Mouse (Mus musculus) ovary, postnatal 14 days (tissue): ENCODE results near the gene Foxj2.

Source experiments
- DNase-seq: peaks from one replicate; pipeline ENCODE4 v3.0.0; 2022; ENCODE audit warnings: low spot score

Gene Foxj2

DNA sequence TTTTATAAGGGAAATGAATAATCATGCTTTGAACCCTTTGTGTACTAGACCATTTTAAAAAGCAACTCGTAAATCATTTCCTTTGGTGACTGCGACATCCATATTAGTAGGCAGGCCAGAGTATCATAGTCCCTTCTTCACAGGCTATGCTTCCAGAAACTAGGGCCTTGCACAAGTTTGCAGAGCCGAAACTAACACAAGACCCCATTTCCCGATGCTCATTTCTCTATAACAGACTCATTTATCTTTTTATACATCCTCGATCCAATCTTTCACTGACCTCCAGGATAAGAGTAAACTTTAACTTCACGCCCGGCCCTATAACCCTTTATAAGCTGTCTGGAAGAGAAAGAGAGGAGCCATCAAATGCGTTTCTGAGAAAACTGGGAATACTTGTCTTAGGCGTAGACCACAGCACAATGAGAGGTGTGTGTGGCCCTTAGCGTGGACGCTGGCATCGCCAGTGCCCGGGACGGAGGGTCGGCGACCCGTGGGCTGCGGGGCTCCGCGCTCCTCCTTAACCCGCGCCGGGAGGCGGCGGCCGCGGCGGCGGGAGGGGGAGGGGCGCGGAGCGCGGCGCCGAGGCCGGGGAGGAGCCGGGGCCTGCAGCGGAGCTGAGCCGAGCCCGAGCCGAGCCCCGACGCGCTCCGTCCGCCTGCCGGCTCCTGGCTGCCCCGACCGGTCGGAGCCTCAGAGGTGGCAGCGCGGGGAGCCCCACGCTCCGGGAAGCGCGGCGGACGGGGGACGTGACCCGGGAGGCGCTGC is at the start of gene Foxj2:
Foxj2 (plus strand) TSS at position 609 of the 765 bp plus-strand sequence.
- peak; percentile 73 for DNase-seq

DNA sequence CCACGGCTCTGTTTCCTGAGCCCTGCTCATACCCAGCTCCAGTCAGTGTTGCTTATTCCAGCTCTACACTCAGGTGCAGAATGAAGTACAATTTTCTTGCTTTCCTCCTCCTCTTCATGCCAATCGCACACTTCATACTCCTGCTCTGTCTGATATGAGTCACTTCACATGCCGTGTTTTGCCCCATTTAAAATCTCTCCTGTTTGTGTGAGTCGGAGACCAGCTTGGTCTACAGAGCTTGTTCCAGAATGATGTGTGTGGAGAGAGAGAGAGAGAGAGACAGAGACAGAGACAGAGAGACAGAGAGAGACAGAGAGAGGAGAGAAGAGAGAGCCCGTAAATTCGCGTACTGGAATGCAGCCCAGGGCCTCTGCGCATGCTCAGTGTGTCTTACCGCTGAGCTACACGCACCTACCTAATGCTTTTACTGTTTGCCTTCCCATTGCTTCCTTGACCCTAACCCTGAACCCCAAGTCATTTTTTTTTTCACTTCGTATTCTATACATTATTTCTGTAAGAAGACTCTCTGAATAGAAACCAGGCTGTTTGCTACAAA is 48.9 kb upstream of the Foxj2 start:
- DNase-seq = no peak

DNA sequence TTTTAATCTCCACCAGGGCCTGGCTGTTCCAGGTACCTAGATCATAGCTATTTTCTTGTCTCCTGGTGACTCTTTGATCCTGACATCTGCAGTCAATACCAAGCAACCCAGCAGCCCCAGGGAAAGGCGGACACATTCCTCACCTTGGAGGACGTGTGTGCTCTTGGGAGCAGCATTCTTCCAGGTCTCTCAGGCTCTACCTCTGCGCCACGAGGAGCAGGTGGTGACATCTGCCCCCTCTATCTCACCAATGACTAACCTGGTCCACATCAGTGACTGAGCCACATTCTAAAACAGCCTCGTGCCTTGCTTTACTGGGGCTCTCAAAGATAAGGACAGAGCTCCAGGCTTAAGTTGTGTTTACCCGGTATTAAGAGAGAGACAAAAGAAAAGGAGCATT is 47.0 kb upstream of the Foxj2 start:
- DNase-seq = no peak

DNA sequence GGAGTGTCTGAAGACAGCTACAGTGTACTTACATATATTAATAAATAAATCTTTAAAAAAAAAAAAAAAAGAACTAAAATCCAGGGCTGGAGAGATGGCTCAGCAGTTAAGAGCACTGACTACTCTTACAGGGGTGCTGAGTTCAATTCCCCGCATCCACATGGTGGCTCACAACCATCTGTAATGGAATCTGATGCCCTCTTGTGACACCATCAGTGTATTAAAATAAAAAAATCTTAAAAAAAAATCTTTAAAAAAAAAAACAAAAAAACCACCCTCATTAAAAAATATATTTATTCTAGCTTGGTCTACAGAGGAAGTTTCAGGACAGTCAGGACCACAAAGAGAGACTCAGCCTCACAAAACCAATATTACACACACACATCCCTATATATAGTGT is 45.4 kb upstream of the Foxj2 start:
- DNase-seq = no peak

DNA sequence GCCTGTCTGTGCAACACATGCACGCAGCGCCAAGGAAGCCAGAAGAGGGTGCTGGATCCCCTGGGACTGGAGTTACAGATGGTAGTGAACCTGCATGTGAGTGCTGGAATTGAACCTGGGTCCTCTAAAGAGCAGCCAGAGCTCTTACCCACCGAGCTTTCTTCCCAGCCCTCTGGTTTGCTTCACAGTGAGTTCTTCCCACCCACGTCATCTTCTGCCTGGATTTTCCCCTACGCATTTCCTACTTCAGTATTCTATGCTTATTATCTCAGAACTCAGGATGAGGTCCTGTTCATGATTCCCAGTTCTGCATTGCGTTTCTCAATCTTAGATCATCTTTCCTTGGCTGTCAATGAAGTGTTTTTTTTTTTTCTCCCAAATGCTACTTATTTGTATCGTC is 43.7 kb upstream of the Foxj2 start:
- DNase-seq = no peak

- DNase-seq = no peak
Measured at GRCm38 (mm10) chr6:122779916-122780315, 39.8 kb upstream of the Foxj2 start.

DNA sequence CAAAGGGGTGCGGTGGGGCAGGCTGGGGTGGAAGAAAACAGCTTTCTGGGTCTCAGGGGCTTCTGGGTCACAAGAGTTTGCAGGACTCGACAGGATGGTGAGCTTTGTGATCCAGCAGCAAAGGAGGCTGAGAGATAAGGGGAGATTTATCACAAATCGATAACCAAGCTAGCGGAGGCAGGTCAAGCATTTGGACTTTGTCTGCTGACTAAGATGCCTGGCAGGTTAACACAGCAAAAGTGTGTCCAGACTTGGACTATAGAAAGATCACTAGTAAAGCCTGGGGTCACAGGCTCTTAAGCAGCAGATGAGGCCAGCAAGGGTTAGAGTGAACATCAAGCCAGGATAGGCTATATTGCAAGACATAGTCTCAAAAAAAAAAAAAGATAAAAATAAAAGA is 38.5 kb upstream of the Foxj2 start:
- no peak for DNase-seq

GRCm38 (mm10) chr6:122782164-122782563 is 37.5 kb upstream of the Foxj2 start:
- DNase-seq = no peak

DNA sequence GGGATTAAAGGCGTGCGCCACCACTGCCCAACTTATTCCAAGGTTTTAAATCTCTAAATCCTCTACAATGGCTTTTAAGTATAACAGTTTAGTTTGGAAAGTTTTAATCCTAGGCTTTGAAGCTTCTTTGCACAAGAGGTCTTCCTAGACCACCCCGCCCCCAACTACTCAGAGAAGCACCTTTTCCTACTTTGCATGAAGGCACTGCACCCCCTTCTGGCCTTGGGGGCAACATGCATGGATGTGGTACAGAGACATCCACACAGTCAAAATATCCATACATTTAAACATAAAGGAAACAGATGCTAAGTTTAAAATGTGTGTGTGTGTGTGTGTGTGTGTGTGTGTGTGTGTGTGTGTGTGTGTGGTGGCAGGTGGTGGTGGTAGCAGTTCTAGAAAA is 34.8 kb upstream of the Foxj2 start:
- no peak for DNase-seq

GRCm38 (mm10) chr6:122786275-122786674 is 33.4 kb upstream of the Foxj2 start:
- peak; percentile 37 for DNase-seq

- no peak for DNase-seq
Measured at GRCm38 (mm10) chr6:122795254-122795935, 24.3 kb upstream of the Foxj2 start.

DNA sequence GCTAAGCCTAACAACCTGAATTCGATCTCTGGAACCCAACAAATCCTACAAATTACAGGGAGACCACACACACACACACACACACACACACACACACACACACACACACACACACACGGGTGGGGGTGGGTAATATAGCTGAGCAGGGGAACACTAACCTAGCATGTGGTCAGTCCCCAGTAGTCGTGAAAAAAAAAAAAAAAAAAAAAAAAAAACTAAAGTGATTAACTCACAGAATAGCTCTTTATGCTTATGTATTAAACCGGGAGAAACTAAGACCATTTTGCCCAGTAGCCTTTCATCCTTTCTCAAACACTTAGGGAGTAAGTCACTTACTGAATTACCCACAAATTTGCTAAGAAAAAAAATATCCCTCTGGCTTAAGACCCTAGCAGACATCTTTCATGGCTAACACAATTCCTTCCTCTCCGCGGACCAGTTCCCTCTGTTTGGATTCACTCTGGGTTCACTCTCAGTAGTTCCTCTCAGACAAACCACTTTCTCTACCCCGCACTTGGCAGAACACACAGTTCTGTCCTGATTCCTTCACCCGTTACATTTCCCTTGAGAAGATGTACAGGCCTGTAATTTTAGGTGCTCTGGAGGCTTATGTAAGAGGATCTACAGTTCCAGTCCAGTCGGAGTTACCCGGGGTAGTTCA is 18.9 kb upstream of the Foxj2 start:
- DNase-seq = no peak

DNA sequence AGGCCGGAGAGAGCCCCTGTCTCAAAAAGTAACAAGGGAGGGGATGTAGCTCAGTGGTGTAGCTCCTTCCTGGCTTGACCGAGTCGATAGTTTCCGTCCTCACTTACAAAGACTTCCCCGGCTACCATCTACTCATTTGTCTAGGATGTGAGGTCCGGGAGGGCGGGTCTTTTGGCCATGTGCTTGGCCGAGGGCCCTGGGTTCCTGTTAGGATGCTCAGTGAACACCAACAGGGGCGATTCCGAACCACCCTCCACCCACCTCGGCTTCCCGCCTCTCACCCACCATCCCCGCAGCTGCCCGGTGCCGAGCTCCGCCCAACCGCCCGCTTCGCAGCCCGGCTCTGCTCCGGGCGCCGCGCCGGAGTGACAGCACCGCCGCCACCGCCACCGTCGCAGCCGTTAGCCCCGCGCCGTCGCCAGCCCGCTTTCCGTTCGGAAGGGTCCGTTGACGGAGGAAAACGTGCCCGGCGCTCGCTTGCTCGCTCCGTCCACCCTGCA is 18.4 kb upstream of the Foxj2 start, which contains the start of gene Slc2a3:
Slc2a3 (minus strand) TSS at position 340 of the 500 bp plus-strand sequence.
- DNase-seq = no peak

GRCm38 (mm10) chr6:122801801-122802514 is 17.8 kb upstream of the Foxj2 start:
- DNase-seq = no peak

- peak; percentile 76 for DNase-seq
Measured at GRCm38 (mm10) chr6:122804418-122804817, 15.3 kb upstream of the Foxj2 start.

- DNase-seq = no peak
Measured at GRCm38 (mm10) chr6:122810022-122810614, 9.6 kb upstream of the Foxj2 start.

- peak; percentile 89 for DNase-seq
Measured at GRCm38 (mm10) chr6:122810615-122811279, 9.0 kb upstream of the Foxj2 start.

DNA sequence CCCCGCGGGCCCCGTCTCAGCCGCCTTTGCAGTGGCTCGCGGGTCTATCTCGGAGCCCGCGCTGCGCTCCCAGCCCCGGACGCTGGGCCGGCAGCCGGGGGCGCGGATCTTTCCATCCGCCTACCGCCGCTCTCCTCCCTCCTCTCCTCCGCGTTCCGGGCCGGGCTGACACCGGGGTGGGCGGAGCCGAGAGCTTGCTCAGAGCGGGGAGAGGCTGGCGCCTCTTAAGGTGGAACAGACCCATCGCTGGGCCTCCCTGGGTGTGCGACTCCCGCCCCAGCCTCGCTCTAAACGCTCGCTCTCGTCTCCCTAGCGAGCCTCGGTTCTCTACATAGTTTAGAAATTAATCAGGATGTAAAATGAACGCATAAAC is 8.4 kb upstream of the Foxj2 start:
- DNase-seq = peak; percentile 88

DNA sequence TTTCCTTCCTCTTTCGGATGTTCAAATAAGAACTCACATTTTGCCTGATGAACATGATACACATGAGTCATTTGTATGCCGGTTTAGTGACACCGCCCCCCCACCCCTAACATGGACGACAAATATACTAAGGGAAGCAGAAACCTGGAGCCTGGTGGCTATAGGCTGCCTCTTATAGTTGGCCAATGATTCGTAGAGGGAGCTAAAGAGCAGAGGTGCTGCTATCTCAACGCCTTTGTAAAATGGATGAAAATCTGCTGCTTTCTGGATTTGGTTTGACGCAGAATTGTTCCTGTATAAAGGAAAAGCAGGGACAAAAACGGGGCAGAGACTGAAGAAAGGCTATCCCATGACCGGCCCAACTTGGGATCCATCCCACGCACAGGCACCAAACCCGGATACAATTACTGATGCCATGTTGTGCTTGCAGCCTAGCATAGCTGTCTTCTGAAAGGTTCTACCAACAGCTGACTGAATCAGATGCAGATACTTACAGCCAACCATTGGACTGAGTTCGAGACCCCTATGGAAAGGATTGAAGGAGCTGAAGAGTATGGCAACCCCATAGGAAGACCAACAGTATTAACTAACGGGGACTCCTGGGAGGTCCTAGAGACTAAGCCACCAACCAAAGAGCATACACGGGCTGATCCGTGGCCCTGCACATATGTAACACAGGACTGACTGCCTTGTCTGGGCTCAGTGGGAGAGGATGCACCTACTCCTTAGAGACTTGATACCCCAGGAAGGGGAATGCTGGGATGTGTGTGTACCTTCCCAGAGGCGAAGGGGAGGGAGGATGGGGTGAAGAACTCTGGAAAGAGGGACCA is 7.7 kb upstream of the Foxj2 start:
- DNase-seq = no peak

- DNase-seq = no peak
Measured at GRCm38 (mm10) chr6:122812716-122813115, 7.0 kb upstream of the Foxj2 start.
